Mouse (Mus musculus) CD4-positive, CD25-positive, alpha-beta regulatory T cell, adult 2 months (primary cell): ENCODE measurements around the gene Epb41l1.

Source experiments
- DNase-seq: peaks from one replicate; pipeline ENCODE4 v3.0.0-alpha.2; 2012; ENCODE audit warnings: low read depth, low spot score

Epb41l1 gene

GRCm38 (mm10) chr2:156529726-156530125, 109.0 kb downstream of the Epb41l1 start:
- peak; percentile 68 for DNase-seq

DNA sequence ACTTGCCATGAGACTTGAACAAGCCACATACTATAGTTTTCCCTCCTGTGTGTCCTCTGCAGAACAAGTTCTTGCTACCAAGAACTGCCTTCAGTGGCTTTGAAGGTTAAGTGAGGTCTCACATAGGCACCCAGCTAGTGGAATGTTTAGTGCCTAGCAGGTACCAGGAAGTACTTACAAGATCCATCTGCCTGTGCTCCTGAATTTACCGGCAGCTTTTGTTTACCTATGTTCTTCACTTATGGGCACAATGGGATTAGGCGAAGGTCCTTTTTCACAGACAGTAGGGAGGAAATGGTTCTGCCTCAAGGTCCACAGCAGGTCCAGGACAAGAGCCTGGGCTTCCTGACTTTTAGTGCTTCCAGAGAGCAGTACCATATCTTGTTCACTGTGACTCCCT, 112.5 kb downstream of the Epb41l1 start:
- DNase-seq: no peak

DNA sequence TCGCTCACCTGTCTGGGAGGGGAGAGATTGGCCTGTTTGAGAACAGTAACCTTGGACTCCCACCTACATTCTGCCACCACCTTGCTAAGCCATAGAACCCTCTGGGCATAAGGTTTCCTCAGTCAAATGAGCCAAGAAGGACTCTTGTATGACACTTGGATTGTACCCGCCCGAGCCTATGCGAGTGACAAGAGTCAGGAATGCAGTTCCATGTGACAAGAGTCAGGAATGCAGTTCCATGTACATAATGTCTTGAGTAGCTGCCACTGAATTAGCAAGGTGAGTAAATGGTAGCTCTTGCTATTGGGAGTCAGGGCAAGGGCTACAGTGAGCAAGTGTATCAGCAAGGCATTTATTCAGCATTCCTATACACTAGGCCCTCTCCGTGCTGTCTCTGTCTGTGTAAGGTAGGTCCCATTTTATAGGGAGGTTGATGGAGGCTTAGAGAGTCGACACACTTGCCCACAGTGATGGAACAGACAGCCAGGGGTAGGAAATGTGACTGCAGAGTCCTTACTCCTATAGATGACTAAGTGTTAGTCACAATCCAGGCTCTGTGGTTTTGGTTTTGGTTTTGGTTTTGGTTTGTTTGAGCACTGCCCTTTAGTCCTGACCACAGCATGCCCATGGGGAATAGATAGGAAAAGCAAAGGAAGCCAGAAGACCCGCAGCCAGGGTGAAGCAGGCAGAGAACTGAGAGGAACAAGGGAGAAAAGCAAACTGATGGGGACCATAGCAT, 118.3 kb downstream of the Epb41l1 start:
- no peak for DNase-seq

GRCm38 (mm10) chr2:156540991-156541390, 120.3 kb downstream of the Epb41l1 start:
- no peak for DNase-seq

DNA sequence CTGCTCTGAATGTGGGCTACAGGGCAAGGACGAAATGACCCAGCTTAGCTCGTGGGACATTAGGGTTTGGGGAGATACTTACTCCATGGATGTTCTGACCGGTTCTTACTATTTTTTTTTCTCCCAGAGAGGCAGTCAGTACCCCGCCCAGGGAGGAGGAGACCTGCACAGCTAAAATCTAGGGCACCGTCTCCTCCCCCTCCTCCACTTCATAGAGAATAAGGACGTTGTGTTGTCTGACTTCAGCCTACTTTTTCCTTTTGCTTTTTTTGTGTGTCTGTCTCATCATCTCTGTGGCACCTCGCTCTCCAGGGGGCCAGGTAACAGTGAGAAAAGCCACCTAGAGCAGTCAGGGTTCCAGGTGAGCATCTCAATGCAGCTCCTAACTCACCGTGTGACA, 121.7 kb downstream of the Epb41l1 start:
- DNase-seq: no peak

GRCm38 (mm10) chr2:156543804-156544203, 123.1 kb downstream of the Epb41l1 start:
- DNase-seq: no peak

DNA sequence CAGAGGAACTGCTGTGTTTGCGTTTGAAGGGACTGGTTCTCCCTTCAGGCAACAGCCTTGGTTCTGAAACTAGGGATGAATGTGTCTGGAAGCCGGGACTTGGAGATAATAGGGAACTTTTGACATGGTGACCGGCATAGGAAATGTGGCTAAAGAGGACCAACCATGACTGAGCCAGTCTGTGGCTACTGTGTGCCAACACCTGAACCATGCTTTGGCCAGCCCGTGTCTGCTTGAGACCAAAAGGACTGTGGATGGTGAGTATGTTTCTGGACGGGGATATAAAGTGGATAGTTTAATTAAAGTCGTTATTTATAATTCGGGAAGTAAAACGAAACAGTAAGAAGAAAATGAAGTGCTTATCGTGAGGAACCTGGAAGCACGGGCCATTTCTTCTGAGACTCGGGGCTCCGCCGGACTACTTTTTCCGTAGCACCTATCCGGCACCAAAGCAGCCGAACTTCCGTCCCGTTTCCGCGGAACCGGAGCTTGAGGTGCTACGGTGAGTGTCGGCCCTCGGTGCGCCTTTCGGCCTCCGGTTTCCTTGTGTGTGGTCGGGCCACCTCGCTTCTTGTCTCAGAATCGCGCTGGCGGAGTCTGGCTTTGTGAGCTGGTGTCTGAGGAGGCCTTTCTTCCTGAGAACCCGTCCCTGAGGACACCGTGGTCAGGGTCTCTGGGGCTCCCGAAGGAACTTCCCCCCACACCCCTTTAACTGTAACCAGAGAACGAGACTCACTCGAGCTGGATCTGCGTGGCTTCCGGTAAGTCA, 126.6 kb downstream of the Epb41l1 start, which contains the start of gene Aar2:
Gene Aar2 (plus strand): TSS at position 462 of the 769 bp plus-strand sequence.
- DNase-seq: peak; percentile 89

DNA sequence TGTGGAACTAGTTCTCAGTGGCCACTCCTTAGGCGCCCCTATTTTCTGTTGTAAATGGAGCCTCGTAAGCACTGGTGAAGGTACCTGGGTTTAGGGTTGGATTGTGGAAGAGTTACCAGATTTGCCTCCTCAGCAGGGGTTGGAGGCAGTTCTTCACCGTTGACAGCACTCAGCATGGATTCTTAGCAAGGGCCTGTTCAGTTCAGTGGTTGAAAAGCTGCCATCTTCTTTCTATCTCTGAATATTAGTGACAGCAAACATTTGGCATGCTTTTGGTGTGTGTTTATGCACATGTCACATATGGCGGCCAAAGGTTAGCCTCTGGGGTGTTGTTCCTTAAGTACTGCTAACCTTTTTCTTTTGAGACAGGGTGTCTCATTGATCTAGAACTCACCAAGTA, 131.7 kb downstream of the Epb41l1 start:
- DNase-seq: no peak

GRCm38 (mm10) chr2:156561808-156562207, 141.1 kb downstream of the Epb41l1 start:
- DNase-seq: no peak

- DNase-seq: no peak
These were observed 142.8 kb downstream of the Epb41l1 start for GRCm38 (mm10) chr2:156563557-156563956.

- DNase-seq: no peak
These were observed 145.8 kb downstream of the Epb41l1 start for GRCm38 (mm10) chr2:156566512-156566911.

- DNase-seq: no peak
These were observed 147.9 kb downstream of the Epb41l1 start for GRCm38 (mm10) chr2:156568647-156569046.

GRCm38 (mm10) chr2:156569261-156569660, 148.6 kb downstream of the Epb41l1 start:
- DNase-seq: no peak

- DNase-seq: no peak
These were observed 150.8 kb downstream of the Epb41l1 start for GRCm38 (mm10) chr2:156571521-156571920.

GRCm38 (mm10) chr2:156576850-156577587, 156.3 kb downstream of the Epb41l1 start:
- no peak for DNase-seq

DNA sequence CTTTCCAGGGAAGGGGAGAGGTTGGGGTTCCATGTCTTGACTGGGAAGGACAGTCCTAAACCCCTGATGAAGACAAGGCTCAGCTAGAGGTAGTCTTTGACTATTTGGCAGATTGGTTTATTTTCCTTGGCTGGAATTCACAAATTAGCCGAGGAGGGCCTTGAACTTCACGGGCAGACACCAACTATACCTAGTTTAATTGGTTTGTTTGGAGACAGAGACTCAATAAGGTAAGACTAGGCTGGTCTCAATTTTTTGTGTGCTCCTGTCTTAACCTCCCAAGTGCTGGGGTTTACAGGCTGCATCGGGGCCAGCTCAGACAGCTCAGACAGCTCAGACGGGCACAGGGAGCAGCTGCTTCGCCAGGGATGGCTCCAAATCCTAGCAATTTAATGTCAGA, 159.8 kb downstream of the Epb41l1 start:
- no peak for DNase-seq

- DNase-seq: no peak
These were observed 160.5 kb downstream of the Epb41l1 start for GRCm38 (mm10) chr2:156581244-156581643.

GRCm38 (mm10) chr2:156582887-156583286, 162.2 kb downstream of the Epb41l1 start:
- no peak for DNase-seq

- DNase-seq: peak; percentile 35
These were observed 163.6 kb downstream of the Epb41l1 start for GRCm38 (mm10) chr2:156584154-156584796.

- no peak for DNase-seq
These were observed 164.2 kb downstream of the Epb41l1 start for GRCm38 (mm10) chr2:156584797-156585471.

GRCm38 (mm10) chr2:156589481-156589880, 168.8 kb downstream of the Epb41l1 start:
- DNase-seq: no peak
